Mouse (Mus musculus) heart, embryonic 16.5 days (tissue): ENCODE measurements around the gene Mindy1. TPM values are rescaled to one million over a fixed set of nuclear protein-coding genes. Genes with fewer than 3 reads are reported as not detected.
"Not testable (repeated sequence)": the region's sequence is repeated elsewhere in the genome, so short reads cannot be mapped to it uniquely, and the experiment has no call there.

Experiments
- ATAC-seq: fragments of 200-750 bp; cut with Nextera tagmentation; replicated peaks from 2 replicates; pipeline ENCODE4 v1.8.0; 2017; ENCODE audit warnings: moderate number of reproducible peaks; ENCODE audit not compliant: insufficient read depth, low FRiP score; ENCODE audit errors: extremely low read depth
- H3K27ac ChIP-seq: fragments of 300-500 bp; sonication (generic); 2 replicates; pipeline ENCODE4 v1.5.1; 2014; ENCODE audit warnings: mild to moderate bottlenecking, low read length, control low read depth, moderate library complexity
- H3K27me3 ChIP-seq: fragments of 300-500 bp; sonication (generic); 2 replicates; pipeline ENCODE4 v1.6.1; 2014; ENCODE audit warnings: low read length, mixed read lengths; ENCODE audit not compliant: control insufficient read depth, insufficient read depth
- H3K36me3 ChIP-seq: fragments of 300-500 bp; sonication (generic); 2 replicates; pipeline ENCODE4 v1.6.1; 2014; ENCODE audit not compliant: control insufficient read depth, insufficient read depth
- H3K4me1 ChIP-seq: fragments of 300-500 bp; sonication (generic); 2 replicates; pipeline ENCODE4 v1.6.1; 2014; ENCODE audit warnings: low read length, mixed read lengths; ENCODE audit not compliant: control insufficient read depth, insufficient read depth
- H3K4me2 ChIP-seq: fragments of 300-500 bp; sonication (generic); 2 replicates; pipeline ENCODE4 v1.6.1; 2014; ENCODE audit warnings: low read depth, mild to moderate bottlenecking, control low read depth, low read length
- H3K4me3 ChIP-seq: fragments of 300-500 bp; sonication (generic); 2 replicates; pipeline ENCODE4 v1.5.1; 2014; ENCODE audit warnings: mild to moderate bottlenecking, control low read depth, low read length
- H3K9ac ChIP-seq: fragments of 300-500 bp; sonication (generic); 2 replicates; pipeline ENCODE4 v1.6.1; 2014; ENCODE audit warnings: low read length, control low read depth
- H3K9me3 ChIP-seq: fragments of 300-500 bp; sonication (generic); replicated peaks from 2 replicates; pipeline ENCODE4 v1.6.1; 2016; ENCODE audit warnings: low read length; ENCODE audit not compliant: control insufficient read depth
- WGBS: fragments of 180-500 bp; shearing (Covaris S2); extraction: QIAGEN DNeasy Blood & Tissue Kit; methylation state at CpG from one replicate; pipeline ENCODE4 v1.1.7; 2014; 5-methylcytosine and 5-hydroxymethylcytosine counted together
- polyA plus RNA-seq: library from polyadenylated mRNA; unstranded; fragments of >200 nt; fragmentation: Nextera tagmentation; extraction: Ambion mirVana; gene quantifications from 2 replicates; pipeline ENCODE4 v1.2.1, GENCODE M21; 2015

Mindy1 gene
- polyA plus RNA-seq, 1 experiment from 2014 or later: 24.7 TPM

- H3K9ac ChIP-seq, ATAC-seq, H3K27ac ChIP-seq, H3K4me1 ChIP-seq, H3K9me3 ChIP-seq, H3K4me2 ChIP-seq, H3K4me3 ChIP-seq, H3K27me3 ChIP-seq: not testable (repeated sequence)
- H3K36me3 ChIP-seq: peaks cover 68% of the 10 kb centered on the region
- 95% methylated on average over 9 of the region's 9 CpGs for WGBS
These were observed 62.3 kb downstream of the Mindy1 start for GRCm38 (mm10) chr3:95343356-95344000.

Other genes with a start within 250 kb of the Mindy1 start
- 201 and 223 TPM in 2 replicates for gene Psmd4, start 238.7 kb upstream of the Mindy1 start, polyA plus RNA-seq
- 17.6 and 17.9 TPM in 2 replicates for gene Pip5k1a, start 174.4 kb upstream of the Mindy1 start, polyA plus RNA-seq
- 92.5 and 96.6 TPM in 2 replicates for gene Vps72, start 170.3 kb upstream of the Mindy1 start, polyA plus RNA-seq
- 1.9 TPM in 2 replicates for gene Tmod4, start 156.9 kb upstream of the Mindy1 start, polyA plus RNA-seq
- 54.1 and 59.2 TPM in 2 replicates for gene Scnm1, start 147.3 kb upstream of the Mindy1 start, polyA plus RNA-seq
- 9.7 and 11.3 TPM in 2 replicates for gene Lysmd1, start 147.3 kb upstream of the Mindy1 start, polyA plus RNA-seq
- gene Tnfaip8l2, start 139.0 kb upstream of the Mindy1 start, polyA plus RNA-seq: 3.9 and 4.4 TPM in 2 replicates
- 1.5 and 2.7 TPM in 2 replicates for gene Sema6c, start 120.9 kb upstream of the Mindy1 start, polyA plus RNA-seq
- 6.3 and 6.6 TPM in 2 replicates for gene Gabpb2, start 63.4 kb upstream of the Mindy1 start, polyA plus RNA-seq
- 57.8 and 59.3 TPM in 2 replicates for gene Cdc42se1, start 52.6 kb upstream of the Mindy1 start, polyA plus RNA-seq
- gene Mllt11, start 49.2 kb upstream of the Mindy1 start, polyA plus RNA-seq: 9.8 and 11.5 TPM in 2 replicates
- 0.50 and 0.51 TPM in 2 replicates for gene Gm128, start 39.7 kb upstream of the Mindy1 start, polyA plus RNA-seq
- gene Bnipl, start 30.2 kb upstream of the Mindy1 start, polyA plus RNA-seq: 0.22 and 0.37 TPM in 2 replicates
- gene Prune1, start 731 bp downstream of the Mindy1 start, polyA plus RNA-seq: 28.1 and 31.4 TPM in 2 replicates
- 0.60 and 0.79 TPM in 2 replicates for gene Anxa9, start 25.8 kb downstream of the Mindy1 start, polyA plus RNA-seq
- gene Cers2, start 33.4 kb downstream of the Mindy1 start, polyA plus RNA-seq: 139 and 145 TPM in 2 replicates
- gene Setdb1, start 75.9 kb downstream of the Mindy1 start, polyA plus RNA-seq: 20.1 and 21.5 TPM in 2 replicates
- gene 4930558C23Rik, start 121.5 kb downstream of the Mindy1 start, polyA plus RNA-seq: not detected in 2 replicates
- gene Arnt, start 153.0 kb downstream of the Mindy1 start, polyA plus RNA-seq: 30.6 and 32.1 TPM in 2 replicates
- 17.4 and 18.4 TPM in 2 replicates for gene Ctsk, start 217.9 kb downstream of the Mindy1 start, polyA plus RNA-seq
- gene Ctss, start 245.4 kb downstream of the Mindy1 start, polyA plus RNA-seq: 18.8 and 22.8 TPM in 2 replicates